Mouse (Mus musculus): ENCODE results near the gene Clec2g.
"Not testable (repeated sequence)": the region's sequence is repeated elsewhere in the genome, so short reads cannot be mapped to it uniquely, and the experiment has no call there.

Clec2g gene

GRCm38 (mm10) chr6:128972156-128972555 is 38.0 kb downstream of the Clec2g start:
- DNase-seq, result no peak

- DNase-seq, result no peak
Observed at GRCm38 (mm10) chr6:128972687-128973438, 38.7 kb downstream of the Clec2g start.

GRCm38 (mm10) chr6:128973439-128973697 is 39.2 kb downstream of the Clec2g start:
- no peak for DNase-seq

- DNase-seq, result not testable (repeated sequence)
Observed at GRCm38 (mm10) chr6:128974850-128975249, 40.7 kb downstream of the Clec2g start.

- DNase-seq, result no peak
Observed at GRCm38 (mm10) chr6:128976194-128976593, 42.0 kb downstream of the Clec2g start.

- DNase-seq, result not testable (repeated sequence)
Observed at GRCm38 (mm10) chr6:128981951-128982541, 47.9 kb downstream of the Clec2g start.

- no peak for DNase-seq
Observed at GRCm38 (mm10) chr6:128992337-128992736, 58.2 kb downstream of the Clec2g start.

GRCm38 (mm10) chr6:128992753-128993152 is 58.6 kb downstream of the Clec2g start:
- no peak for DNase-seq

- no peak for DNase-seq
Observed at GRCm38 (mm10) chr6:128993221-128993620, 59.0 kb downstream of the Clec2g start.

- no peak for DNase-seq
Observed at GRCm38 (mm10) chr6:128994336-128994735, 60.2 kb downstream of the Clec2g start.

- no peak for DNase-seq
Observed at GRCm38 (mm10) chr6:128994742-128995141, 60.6 kb downstream of the Clec2g start.

- DNase-seq, result no peak
Observed at GRCm38 (mm10) chr6:128995250-128996053, 61.3 kb downstream of the Clec2g start.

- no peak for DNase-seq
Observed at GRCm38 (mm10) chr6:128996054-128996767, 62.0 kb downstream of the Clec2g start.

GRCm38 (mm10) chr6:128996768-128997442 is 62.7 kb downstream of the Clec2g start:
- no peak for DNase-seq

GRCm38 (mm10) chr6:129001392-129001791 is 67.2 kb downstream of the Clec2g start:
- no peak for DNase-seq

- DNase-seq, result no peak
Observed at GRCm38 (mm10) chr6:129008552-129008951, 74.4 kb downstream of the Clec2g start.

GRCm38 (mm10) chr6:129009846-129010504 is 75.8 kb downstream of the Clec2g start:
- not testable (repeated sequence) for DNase-seq

GRCm38 (mm10) chr6:129010505-129010873 is 76.3 kb downstream of the Clec2g start:
- no peak for DNase-seq

GRCm38 (mm10) chr6:129012012-129012411 is 77.8 kb downstream of the Clec2g start:
- DNase-seq, result not testable (repeated sequence)

GRCm38 (mm10) chr6:129012966-129013365 is 78.8 kb downstream of the Clec2g start:
- no peak for DNase-seq

- no peak for DNase-seq
Observed at GRCm38 (mm10) chr6:129013762-129014276, 79.6 kb downstream of the Clec2g start.

GRCm38 (mm10) chr6:129014399-129014798 is 80.2 kb downstream of the Clec2g start:
- DNase-seq, result no peak

Data from kidney, adult 18-20 months (tissue).